Mouse (Mus musculus): Measurements from ENCODE around the gene Get4.
A peak's percentile ranks its signal among the peaks of the same experiment; 100 is the strongest.

Gene Get4

DNA sequence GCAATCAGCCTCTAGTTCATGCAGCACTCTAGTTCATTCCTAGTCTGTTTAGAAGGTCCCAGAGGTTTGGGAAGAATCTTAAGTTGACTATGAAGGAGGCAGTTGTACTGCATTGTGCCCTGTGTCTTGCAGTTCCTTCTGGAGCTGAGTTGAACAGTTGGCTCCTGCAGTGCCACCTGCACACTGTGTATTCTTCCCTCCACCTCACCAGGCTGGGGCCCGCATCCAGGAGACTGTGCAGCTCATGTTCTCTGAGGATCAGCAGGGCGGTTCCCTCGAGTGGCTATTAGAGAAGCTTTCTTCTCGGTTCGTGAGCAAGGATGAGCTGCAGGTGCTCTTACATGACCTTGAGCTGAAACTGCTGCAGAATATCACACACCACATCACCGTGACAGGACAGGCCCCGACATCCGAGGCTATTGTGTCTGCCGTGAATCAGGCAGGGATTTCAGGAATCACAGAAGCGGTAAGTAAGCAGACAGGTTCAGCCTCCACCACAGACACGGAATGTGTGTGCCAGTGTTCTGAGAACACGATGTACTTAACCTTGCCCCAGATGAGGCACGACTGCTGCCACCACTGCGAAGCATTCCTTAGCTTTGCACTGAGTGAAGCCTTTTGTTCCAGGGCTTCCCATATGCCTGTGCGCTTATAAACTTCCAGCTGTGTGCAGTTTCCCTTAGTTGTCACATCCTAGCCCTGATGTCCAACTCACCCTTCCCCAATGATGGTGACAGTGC, 10.9 kb upstream of the Get4 start:
- DNase-seq (ENCODE audit: low spot score in 2 of 2): no peak

DNA sequence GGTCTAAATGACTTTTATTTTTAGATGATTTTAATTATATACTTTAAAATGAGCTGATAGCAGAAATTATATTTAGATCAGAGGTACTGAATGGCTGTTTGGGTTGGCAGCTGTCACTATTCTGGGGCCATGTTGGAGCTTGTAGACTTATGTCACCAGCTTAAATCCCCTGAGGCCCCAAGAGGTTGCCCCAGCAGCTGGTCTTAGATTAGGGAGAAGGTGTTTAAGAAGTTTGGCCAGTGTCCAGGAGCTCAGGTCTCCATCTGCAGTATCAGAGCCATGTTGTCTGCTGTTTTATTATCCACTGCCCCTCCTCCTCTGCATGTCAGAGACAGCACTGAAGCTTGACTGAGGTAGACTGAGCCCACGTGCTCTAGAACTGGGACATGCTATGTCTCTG, 8.7 kb upstream of the Get4 start:
- DNase-seq (ENCODE audit: low spot score in 2 of 2): no peak

DNA sequence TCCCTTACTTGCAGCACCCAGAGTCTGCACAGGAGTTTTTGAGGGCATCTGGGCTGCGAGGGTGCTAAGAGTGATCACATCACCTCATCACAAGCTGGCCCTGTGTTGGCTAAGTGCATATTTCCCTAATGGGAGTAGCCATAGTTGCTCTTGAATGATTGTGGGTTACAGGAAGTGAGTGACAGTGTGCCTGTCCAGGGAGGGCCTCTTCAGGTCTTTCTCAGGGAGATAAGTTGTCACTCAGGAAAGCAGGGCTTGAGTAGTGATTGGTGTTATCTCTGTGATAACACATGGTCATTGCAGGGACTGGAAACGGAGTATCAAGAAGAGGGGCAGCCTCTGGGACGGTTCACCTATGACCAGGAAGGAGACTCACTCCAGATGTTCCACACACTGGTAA, 4.4 kb upstream of the Get4 start:
- DNase-seq (ENCODE audit: low spot score in 2 of 2): no peak

DNA sequence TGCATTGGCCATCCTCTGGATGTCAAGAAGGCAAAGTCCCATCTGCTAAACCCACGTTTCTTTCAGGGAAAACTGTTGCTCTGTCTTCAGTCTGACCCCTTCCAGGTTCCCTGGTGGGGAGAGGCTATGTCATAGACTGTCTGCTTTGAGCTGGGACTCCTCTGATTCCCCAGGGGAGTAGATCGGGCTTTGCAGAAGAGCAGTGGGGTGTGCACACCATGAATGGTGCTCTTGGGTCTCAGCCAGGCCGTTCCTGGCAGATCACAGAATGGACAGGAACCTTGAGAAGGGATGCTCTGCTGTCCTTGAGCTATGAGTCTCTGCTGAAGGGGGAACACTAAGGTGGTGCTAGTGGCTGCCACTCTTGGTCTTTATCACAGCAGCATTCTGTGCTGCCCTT, 3.3 kb upstream of the Get4 start:
- DNase-seq (ENCODE audit: low spot score in 2 of 2): no peak

DNA sequence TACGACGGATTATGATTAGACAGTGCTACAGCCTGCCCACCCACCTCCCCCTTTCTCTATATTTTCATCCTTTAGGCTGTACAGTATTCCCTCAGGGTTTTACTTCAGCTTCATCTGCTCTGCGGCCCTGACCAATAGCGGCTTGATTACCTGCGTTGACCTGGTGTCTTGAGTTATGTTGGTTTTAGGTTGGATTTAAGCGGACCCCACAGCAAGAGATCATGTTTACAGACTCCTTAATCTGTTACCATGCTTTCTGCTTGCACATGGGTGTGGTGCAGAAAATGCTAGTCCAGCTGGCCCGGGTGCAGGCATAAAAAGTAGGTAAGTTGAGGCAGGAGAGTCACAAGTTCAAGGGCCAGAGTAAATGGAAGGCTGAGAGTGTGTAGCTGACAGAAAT, 845 bp upstream of the Get4 start:
- no peak for DNase-seq (ENCODE audit: low spot score in 2 of 2)

DNA sequence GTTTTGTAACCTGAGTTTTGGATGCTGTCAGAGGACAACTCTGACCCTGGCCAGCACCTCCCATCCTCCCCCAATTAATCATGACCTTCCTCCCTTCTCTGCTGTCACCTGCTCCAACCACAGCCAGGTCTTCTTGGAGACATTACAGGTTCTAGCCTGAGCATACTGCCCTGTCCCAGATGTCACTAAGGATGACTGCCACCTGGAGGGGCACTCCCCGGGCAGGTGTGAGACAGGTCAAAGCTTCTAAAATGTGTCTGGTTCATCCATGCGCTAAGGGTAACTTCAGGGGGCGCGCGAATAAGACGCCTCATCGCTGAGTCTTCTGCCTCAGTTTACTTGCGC, 416 bp upstream of the Get4 start:
- DNase-seq (ENCODE audit: low spot score in 2 of 2): no peak

DNA sequence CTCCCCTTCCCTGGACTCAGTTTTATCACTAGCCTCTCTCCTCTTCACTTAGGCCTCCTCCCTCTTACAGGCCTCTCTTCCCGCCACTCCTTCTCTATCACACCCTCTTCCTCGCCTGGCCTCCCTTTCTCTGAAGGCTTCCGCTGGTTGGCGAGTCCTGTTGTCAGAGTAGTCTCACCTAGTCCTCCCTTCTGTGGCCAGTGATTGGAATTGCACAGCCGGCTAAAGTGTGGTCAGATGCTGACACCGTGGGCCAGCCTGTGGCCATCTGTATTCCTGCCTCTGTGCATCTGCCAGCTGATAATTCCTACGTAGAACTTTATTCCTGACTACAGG, 754 bp downstream of the Get4 start:
- no peak for DNase-seq (ENCODE audit: low spot score in 2 of 2)

DNA sequence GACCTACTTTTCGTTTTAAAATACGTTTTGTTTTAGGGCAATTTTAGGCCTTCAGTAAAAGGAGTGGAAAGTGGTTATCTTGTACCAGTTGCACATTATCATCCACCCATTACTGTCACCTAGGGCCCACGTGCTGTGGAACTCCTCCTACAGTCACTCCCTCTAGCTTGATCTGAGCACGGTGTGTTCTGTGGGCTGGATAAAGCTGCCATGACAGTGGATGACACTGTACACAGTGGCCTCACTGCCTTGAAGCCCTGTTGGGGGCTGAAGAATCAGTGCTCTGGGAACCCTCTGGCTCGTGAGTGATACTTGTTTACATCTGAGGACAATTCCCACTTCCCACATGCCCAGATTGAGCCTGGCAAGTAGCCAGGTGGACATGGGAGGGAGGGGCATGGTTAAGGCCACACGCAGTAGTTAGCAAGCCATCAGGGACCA, 1.2 kb downstream of the Get4 start:
- DNase-seq (ENCODE audit: low spot score in 2 of 2): peak in 1 of 2 experiments; percentile 13

DNA sequence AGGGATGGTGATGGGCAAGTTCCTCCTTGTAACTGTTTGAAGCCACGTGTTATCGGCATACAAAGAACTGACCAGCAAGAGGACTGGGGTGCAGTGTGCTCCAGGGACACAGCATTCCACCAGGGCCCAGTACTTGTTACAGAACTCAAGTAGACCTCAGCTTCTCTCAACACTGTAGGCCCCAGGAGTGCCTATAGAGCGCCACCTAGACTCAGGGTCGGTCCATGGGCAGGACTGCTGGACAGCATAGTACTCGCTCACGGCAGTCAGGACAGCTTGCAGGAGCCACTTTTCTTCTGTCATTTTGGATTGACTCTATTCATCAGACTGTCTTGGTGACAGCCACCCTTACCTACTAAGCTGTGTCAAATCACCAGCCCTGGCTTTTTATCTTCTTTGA, 2.8 kb downstream of the Get4 start:
- DNase-seq (ENCODE audit: low spot score in 2 of 2): no peak

DNA sequence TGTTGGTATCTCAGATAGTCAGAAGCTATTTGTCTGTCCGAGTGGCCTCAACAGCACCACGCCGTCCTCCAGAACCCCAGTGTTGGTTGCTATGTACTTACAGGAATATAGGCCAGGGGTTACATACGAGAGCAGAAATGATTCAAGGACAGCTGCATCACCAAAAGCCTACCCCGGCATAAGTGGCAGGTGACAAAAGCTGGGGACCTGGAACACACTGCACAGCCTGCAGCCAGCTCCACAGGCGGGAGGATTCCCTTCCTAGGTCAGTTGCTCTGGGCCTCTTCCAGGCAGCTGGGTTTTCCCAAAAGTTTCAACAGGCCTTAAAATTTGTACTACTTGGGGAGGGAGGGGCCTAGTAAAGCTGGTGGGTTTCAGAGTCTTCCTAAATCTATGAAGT, 3.7 kb downstream of the Get4 start:
- no peak for DNase-seq (ENCODE audit: low spot score in 2 of 2)

DNA sequence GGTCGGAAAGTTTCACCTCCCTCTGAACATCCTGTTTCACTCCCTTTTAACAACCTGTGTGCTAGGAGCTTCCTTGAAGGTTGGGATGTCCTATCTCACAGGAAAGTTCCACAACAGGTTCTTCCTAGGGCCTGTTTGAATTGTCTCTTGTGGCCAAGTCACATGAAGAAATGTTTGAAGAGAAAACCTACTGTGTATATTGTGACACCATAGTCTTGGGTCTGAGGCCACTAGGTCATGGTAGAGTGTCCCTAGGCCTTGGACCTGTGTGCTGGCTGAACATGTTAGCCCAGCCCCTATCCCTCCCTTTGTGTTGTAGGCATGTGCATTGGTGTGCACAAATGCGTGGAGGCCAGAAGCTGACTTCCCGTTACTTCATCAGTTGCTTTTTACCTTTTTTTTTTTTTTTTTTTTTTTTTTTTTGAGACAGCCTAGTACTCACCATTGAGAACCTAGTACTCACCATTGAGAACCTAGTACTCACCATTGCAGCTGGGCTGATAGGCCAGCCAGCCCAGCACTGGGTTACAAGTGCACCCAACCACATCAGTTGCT, 4.2 kb downstream of the Get4 start:
- no peak for DNase-seq (ENCODE audit: low spot score in 2 of 2)

DNA sequence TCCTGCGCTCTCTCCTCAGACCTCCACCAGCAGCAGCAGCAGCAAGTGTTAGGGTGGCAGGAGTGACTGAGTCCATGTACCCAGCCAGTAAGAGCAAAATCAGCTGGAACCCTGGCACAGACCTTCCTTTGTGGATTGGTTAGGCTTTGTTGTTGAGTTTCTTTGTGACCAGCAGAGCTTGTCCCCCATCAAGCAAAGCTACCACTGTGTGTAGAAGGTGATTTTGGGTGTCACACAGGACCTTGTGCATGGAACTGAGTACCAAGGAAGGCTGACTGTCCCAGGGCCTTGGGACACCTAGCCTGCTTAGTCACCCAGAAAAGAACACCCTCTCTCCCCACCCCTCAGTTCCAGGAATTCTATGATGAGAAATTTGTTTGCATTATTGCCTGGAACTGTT, 5.1 kb downstream of the Get4 start:
- DNase-seq (ENCODE audit: low spot score in 2 of 2): no peak

DNA sequence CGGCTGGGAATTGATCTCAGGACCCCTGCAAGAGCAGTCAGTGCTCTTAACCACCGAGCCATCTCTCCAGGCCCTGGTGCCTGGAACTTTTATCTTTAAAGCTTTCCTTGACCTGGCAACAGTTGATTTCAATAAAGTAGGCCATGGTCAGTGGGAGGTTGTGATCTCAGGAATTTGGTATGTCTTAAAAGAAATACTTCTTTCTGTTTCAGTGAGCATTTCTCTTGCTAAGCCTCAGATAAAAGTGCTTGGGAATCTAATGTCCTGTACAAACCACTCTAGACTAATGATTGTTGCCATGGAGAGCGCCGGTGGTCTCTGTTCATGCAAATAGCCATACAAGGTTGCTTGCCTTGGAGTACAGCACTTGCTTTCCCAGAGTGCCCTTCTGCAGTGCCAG, 5.7 kb downstream of the Get4 start:
- no peak for DNase-seq (ENCODE audit: low spot score in 2 of 2)

DNA sequence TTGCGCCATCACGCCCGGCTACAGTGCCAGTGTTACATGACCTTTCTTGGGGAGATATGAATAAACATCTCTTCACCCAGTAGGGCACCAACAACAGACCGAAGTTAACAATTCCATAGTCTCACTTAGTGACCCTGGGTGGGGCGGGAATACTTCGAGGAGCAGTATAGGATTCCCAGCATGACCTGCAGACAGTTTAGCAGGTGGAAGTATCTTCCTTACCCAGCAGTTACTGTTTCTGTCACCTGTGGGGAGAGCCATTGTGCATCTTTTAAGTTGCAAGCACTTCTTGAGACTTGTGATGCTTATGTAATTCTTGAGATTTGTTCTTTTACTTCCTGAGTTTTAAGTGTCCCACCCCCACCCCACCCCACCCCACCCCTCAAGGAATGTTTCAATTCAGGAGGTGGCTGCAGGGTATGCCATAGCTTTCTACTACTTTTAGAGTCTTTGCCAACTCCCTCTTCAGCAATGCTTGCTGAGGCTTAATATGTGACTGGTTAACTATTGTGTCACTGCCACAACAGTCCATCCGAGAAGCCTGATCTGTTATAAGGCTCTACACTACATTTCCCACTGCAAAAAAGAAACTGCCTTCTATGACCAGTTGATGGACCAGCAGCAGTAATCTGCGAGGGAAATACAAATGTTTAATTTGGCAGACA, 6.4 kb downstream of the Get4 start:
- DNase-seq (ENCODE audit: low spot score in 2 of 2): no peak

DNA sequence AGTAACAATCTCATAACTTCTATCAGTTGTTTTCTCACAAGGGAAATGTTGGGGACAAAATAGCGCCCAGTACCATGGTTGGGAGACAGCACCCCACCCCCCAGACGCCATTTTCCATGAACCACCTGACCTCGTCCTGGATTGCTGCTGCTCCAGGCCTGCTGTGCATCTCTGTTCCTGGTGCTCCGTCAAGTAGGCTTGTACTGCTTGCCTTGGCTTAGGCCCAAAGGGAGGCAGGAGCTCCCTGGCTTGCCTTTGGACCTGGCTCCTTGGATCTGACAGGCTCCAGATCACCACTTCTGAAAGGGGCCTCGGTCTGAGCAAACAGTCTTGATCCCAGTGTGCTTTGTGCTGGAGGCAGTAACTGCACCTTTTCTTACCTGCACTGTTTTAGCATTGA, 7.7 kb downstream of the Get4 start:
- no peak for DNase-seq (ENCODE audit: low spot score in 2 of 2)

DNA sequence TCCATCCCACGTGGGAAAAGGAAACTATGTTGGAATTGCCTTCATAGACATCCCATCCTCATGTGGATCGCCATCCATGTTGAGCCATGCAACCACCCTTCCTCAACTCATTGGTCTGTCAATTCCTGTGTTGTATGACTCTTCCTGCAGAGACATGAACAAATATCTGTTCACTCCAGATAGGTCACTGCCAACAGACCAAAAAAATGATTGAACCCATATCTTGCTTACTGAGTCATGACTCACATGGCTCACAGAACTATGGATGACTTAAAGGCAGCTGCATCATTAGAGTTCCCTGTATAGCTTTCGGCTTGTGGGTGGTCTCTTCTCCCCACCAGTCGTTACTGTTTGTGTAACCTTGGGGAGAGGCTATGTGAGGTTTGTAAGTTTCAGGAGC, 9.3 kb downstream of the Get4 start:
- DNase-seq (ENCODE audit: low spot score in 2 of 2): no peak

DNA sequence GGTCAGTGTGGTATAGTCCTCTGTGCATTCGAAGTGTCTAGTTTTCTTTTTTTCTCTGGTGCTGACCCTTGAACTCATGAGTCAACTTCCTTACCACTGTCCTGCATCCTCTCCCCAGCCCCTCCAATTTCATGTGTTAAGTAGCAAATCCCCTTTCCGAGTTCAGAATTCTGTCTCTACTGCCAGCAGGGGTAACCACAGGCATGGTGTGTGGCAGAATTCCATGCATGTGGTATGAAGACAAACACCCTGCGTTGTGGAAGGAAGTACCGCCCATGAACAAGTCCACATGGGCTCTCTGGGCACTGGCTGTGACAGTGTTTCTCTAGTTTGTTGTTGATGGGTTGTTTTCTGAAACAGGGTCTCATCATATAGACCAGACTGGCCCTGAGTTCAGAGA, 15.5 kb downstream of the Get4 start:
- no peak for DNase-seq (ENCODE audit: low spot score in 2 of 2)

DNA sequence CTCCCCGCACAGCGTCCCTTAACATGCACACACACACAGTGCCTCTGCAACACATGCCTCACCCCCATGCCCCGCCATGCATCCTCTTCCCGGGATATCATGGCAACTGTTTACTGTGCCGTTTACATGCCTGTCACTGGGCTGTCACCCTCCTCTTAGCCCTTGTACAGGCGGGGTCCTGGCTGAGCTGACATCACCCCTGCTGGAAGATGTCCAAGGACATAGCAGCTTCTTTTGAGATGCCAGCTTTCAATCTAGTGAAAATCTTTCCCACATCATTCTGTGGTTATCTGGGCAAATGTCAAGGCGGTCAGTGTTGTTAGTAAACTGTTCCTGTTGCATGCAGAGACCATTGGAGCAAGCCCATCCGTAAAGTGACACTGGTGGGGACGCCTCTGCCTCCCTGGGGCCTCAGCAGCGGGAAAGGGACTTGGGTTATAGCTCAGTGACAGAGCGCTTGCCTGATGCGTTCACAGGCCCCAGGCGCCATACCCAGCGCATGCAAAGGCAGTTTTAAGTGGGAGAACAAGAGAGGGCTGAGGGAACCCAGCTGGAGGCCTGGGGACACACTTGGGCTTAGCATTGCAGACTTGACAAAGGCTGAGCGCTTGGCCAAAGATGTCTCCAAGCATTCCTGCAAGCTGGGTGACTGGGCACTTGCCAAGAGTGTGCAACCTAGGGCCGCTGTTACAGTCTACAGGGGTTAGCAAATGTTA, 18.8 kb downstream of the Get4 start:
- DNase-seq (ENCODE audit: low spot score in 2 of 2): no peak

DNA sequence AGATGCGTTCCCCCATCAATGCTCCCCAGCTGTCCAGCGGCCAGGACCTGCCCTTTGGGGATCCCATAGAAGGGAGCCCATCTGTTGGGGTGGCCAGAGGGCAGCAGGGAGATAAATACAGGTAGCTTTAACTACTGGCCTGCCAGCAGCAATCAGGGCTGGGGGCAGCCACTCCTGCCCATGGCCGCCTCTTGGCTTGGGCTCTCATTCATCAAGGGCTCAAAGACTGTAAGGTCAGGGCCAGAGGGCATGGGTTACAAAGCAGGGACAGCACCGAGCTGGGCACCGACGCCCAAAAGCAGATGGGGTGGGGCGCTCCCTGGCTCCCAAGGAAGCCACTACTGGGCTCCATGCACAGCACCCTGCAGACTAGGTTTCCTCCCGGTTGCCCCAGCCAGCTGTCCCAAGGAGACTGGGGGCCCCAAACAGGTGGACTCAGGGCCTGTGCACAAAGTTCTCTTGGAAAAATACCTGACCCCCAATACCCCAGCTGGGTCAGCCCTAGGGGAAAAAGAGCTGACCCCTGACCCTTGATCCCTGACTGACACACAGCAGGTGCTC, 19.9 kb downstream of the Get4 start:
- no peak for DNase-seq (ENCODE audit: low spot score in 2 of 2)

DNA sequence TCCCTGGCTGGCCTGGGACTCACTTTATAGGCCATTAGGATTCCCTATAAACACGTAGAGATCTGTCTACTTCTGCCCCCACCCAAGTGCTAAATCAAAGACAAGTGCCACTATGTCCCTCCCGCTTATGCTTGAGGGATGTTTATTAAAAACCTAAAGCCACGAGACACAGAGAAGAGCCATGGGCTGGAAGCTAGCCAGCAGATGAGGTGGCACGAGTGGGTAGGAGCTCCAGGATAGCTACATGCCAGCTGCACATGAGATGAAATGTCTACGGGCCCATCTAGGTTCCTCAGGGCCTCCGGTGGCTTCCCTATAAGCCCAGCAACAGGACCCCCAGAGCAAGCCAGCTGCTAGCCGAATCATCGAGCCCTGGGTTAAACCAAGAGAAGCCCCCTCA, 25.2 kb downstream of the Get4 start:
- DNase-seq (ENCODE audit: low spot score in 2 of 2): no peak

DNA sequence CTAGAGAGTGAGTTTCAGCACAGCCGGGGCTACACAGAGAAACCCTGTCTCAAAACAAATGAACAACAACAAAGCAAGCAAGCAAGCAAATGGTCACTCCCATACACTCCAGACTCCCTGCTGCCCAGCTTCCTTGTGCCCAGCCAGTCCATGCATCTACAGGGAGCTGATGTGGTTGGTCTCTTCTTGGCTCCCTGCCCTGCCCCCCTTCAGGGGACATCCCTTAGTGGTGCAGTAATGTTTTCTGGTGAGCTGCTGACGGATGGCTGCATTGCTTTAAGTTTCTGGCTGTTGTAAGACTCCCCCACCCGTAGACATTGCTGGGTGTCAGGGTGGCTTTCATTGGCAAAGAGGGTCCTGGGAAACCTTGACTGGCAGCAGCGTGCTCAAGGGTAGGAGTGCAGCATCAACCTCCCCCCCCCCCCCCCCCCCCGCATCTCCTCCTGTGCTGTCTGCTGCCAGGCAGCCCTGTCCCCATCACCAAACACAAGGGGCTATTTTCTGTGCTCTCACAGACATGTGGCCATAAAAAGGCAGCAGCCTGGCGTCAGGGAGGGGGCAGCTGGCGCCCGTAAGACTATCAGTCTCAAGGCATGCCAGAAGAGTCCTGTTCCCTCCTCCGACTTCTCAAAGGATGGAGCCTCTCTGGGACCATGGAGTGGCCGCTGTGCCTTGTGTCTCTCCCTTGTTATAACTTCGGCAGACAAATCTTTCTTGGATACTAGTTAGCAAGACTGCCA, 29.4 kb downstream of the Get4 start:
- DNase-seq (ENCODE audit: low spot score in 2 of 2): no peak

DNA sequence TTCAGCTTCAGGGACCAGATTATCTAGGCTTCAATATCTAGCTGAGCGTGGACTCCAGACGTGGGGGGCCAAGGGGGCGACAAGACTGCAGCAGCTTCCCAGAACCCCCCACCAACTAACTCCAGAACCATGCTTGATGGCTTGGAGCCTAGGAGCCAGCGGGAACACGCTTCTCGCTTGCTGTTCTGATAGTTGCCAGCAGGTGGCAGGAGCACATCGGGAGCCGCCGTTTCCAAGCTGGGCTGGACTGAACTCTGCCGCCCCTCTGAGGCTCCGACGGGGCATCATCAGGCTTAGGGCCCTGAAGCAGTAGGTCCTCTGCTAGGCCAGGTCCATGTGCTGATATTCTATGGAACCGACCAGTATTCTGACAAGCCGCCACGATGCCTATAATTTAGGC, 30.1 kb downstream of the Get4 start:
- DNase-seq (ENCODE audit: low spot score in 2 of 2): peak; percentile 76 to 81

All from urinary bladder, adult 18-20 months (tissue).